Mouse (Mus musculus) heart, embryonic 15.5 days (tissue): ENCODE measurements around the gene Nat10. TPM values are rescaled to one million over a fixed set of nuclear protein-coding genes. Genes with fewer than 3 reads are reported as not detected.

ENCODE experiments used
- ATAC-seq: fragments of 200-750 bp; cut with Nextera tagmentation; replicated peaks from 2 replicates; pipeline ENCODE4 v1.8.0; 2017; ENCODE audit warnings: low read depth, moderate TSS enrichment; ENCODE audit not compliant: insufficient number of reproducible peaks, insufficient read depth, low FRiP score
- H3K27ac ChIP-seq: fragments of 300-500 bp; sonication (generic); 2 replicates; pipeline ENCODE4 v1.5.1; 2015; ENCODE audit warnings: mild to moderate bottlenecking, inconsistent platforms
- H3K27me3 ChIP-seq: fragments of 300-500 bp; sonication (generic); 2 replicates; pipeline ENCODE4 v1.6.1; 2015; ENCODE audit warnings: inconsistent platforms
- H3K36me3 ChIP-seq: fragments of 300-500 bp; sonication (generic); 2 replicates; pipeline ENCODE4 v1.6.1; 2015; ENCODE audit warnings: mild to moderate bottlenecking, inconsistent platforms
- H3K4me1 ChIP-seq: fragments of 300-500 bp; sonication (generic); replicated peaks from 2 replicates; pipeline ENCODE4 v1.6.1; 2015; ENCODE audit warnings: inconsistent platforms
- H3K4me2 ChIP-seq: fragments of 300-500 bp; sonication (generic); 2 replicates; pipeline ENCODE4 v1.6.1; 2015; ENCODE audit warnings: inconsistent platforms, mild to moderate bottlenecking, moderate library complexity
- H3K4me3 ChIP-seq: fragments of 300-500 bp; sonication (generic); 2 replicates; pipeline ENCODE4 v1.5.1; 2015; ENCODE audit warnings: mild to moderate bottlenecking, inconsistent platforms
- H3K9ac ChIP-seq: fragments of 300-500 bp; sonication (generic); 2 replicates; pipeline ENCODE4 v1.6.1; 2015; ENCODE audit warnings: mild to moderate bottlenecking, inconsistent platforms
- H3K9me3 ChIP-seq: fragments of 300-500 bp; sonication (generic); replicated peaks from 2 replicates; pipeline ENCODE4 v1.6.1; 2016; ENCODE audit warnings: inconsistent platforms
- WGBS: fragments of 180-500 bp; shearing (Covaris S2); methylation state at CpG from one replicate; pipeline ENCODE4 v1.1.7; 2015; ENCODE audit warnings: mixed read lengths; 5-methylcytosine and 5-hydroxymethylcytosine counted together
- polyA plus RNA-seq: library from polyadenylated mRNA; unstranded; fragments of >200 nt; fragmentation: Nextera tagmentation; extraction: Ambion mirVana; gene quantifications from 2 replicates; pipeline ENCODE4 v1.2.1, GENCODE M21; 2015

Nat10 gene
- polyA plus RNA-seq, 1 experiment from 2014 or later: 10.9 TPM

DNA sequence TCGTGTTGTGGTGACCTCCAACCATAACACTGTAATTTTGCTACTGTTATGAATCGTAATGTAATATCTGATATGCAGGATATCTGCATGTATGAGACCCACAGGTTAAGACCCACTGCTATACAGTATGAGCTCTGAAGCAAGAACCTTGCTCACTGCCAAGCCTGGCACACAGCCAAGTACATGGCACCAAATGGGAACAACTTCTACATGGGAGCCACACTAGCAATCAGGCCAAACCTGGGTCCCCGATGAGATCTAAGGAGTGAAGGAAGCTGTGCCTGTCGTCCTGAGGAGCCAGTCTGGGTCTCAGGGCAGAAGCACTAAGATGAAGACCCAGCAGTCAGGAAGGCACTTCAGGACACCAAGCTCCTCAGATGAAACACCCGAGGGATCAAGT is 15.6 kb downstream of the Nat10 start:
- H3K36me3 ChIP-seq: peaks cover 24% of the 10 kb centered on the region

DNA sequence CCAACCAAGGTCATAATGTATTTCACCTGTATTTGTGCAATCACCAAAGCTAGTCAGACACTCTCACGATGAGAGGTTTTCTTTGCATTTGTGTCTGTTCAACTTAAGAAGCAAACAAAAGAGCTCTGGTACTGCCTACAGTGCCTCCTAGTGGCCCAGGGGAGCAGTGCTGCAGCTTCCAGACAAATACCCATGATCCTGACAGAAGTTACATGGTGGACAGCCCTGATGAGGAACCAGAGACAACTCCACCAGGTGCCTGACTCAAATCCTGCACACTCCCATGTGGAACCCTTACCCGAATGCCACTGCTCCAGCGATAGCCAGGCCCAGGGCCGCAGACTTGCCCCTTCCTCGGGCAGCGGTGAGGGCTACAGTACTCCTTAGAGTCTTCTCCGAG is 17.1 kb downstream of the Nat10 start:
- H3K9me3 ChIP-seq: no peaks in the 10 kb centered on the region
- no peak overlapping the region for H3K4me3 ChIP-seq
- no peaks in the 10 kb centered on the region for H3K27me3 ChIP-seq
- 76% methylated on average over 7 of the region's 7 CpGs for WGBS
- H3K27ac ChIP-seq: no peak overlapping the region
- no peaks in the 10 kb centered on the region for H3K4me1 ChIP-seq
- H3K4me2 ChIP-seq: no peak overlapping the region
- H3K36me3 ChIP-seq: peaks cover 23% of the 10 kb centered on the region
- H3K9ac ChIP-seq: no peak overlapping the region
- ATAC-seq: no peak

More for the DNA sequence above, 15.6 kb downstream of the Nat10 start:
- Histone ChIP-seq H3K9ac (no peak overlapping the region), H3K4me3 (no peak overlapping the region), H3K4me2 (no peak overlapping the region), H3K9me3 (no peaks in the 10 kb centered on the region), H3K27ac (no peak overlapping the region), H3K4me1 (no peaks in the 10 kb centered on the region), H3K27me3 (no peaks in the 10 kb centered on the region)
- WGBS: 82% methylated on average over 5 of the region's 5 CpGs
- ATAC-seq: no peak

DNA sequence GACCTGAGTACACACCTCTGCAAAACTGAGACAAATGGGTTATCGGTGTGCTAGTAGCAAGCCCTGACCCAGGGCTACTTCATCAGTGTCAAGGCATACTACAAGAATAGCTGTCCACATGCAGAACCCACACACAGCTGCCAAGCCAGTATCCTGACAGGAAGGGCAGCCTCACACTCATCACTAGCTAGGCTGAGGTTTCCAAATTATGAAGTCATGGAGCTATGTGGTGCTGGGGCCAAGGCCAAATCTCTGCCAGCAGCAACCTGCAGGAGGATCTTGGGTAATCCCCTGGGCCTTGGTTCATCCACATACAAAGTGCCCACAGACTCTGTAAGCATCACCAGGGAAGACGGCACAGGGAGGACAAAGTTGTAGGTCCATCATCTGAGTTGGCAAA is 17.5 kb downstream of the Nat10 start:
- Histone ChIP-seq H3K4me1 (no peaks in the 10 kb centered on the region), H3K4me3 (no peak overlapping the region), H3K9ac (no peak overlapping the region), H3K4me2 (no peak overlapping the region), H3K27me3 (no peaks in the 10 kb centered on the region), H3K9me3 (no peaks in the 10 kb centered on the region), H3K36me3 (peaks cover 28% of the 10 kb centered on the region), H3K27ac (no peak overlapping the region)
- ATAC-seq: no peak
- WGBS: 91% methylated on average over 2 of the region's 2 CpGs

DNA sequence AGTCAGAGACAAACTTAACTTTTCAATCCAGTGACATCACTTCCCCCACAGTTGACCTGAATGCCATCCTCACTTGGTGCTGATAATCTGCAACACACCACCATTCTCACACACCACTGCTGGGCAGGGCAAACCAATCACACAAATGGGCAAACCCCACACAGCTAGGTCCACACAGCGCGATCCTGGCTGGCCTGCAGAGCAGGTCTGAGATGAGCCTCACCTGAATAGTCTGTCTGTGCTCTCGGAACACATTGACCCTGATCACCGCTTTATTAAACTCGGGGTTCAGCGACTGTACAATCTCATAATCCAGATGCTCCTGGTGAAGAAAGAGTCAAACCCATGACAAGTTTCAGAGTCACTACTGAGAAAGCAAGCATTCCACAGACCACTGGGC is 18.2 kb downstream of the Nat10 start:
- Histone ChIP-seq H3K9me3 (no peaks in the 10 kb centered on the region), H3K27me3 (no peaks in the 10 kb centered on the region), H3K27ac (no peak overlapping the region), H3K4me3 (no peak overlapping the region), H3K36me3 (peaks cover 27% of the 10 kb centered on the region), H3K4me1 (no peaks in the 10 kb centered on the region), H3K9ac (no peak overlapping the region), H3K4me2 (no peak overlapping the region)
- 96% methylated on average over 6 of the region's 6 CpGs for WGBS
- ATAC-seq: no peak

DNA sequence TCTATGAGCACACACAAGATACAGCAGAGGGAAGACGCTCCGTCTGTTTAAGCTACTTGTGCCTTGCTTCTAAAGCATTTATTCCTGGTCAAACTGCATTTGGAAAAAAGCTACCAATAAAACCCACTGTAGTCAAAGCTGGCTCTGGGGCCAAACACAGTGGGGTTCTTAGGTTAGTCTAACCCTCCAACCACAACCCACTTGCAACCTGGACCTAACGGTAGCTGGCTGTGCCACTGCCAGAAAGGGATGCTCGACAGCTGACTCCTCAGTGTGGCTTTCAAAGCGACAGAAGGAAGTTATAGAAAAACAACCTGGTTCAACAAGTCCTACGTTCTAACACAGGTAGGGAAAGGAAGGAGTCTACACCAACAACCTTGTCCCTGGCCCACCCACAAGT is 29.6 kb downstream of the Nat10 start:
- no peaks in the 10 kb centered on the region for H3K27me3 ChIP-seq
- no peak overlapping the region for H3K9ac ChIP-seq
- H3K27ac ChIP-seq: no peak overlapping the region
- H3K4me3 ChIP-seq: no peak overlapping the region
- H3K36me3 ChIP-seq: peaks cover 46% of the 10 kb centered on the region
- H3K4me2 ChIP-seq: no peak overlapping the region
- 91% methylated on average over 6 of the region's 6 CpGs for WGBS
- H3K4me1 ChIP-seq: no peaks in the 10 kb centered on the region
- H3K9me3 ChIP-seq: no peaks in the 10 kb centered on the region
- ATAC-seq: no peak

DNA sequence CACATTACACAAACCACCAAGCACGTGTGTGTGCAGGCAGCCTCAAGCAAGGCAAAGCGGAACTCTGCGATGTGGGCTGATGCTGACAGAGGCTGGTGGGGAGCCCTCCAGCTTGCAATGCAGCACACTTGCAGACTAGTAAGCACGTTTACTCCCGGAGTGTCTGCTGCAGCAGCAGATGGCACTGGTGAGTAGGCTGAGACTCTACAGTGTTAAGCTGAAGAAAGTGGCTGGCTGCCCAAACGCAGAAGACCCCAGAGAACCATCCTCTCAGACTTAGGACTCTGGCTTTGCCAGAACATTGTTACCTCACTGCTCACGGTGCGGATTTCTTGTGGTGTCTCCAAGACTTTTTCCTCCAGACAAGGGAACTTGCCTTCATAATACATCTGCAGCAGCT is 30.1 kb downstream of the Nat10 start:
- Histone ChIP-seq H3K4me1 (no peaks in the 10 kb centered on the region), H3K36me3 (peaks cover 48% of the 10 kb centered on the region), H3K4me2 (no peak overlapping the region), H3K27ac (no peak overlapping the region), H3K4me3 (no peak overlapping the region), H3K27me3 (no peaks in the 10 kb centered on the region), H3K9ac (no peak overlapping the region), H3K9me3 (no peaks in the 10 kb centered on the region)
- ATAC-seq: no peak
- WGBS: 79% methylated on average over 8 of the region's 8 CpGs

DNA sequence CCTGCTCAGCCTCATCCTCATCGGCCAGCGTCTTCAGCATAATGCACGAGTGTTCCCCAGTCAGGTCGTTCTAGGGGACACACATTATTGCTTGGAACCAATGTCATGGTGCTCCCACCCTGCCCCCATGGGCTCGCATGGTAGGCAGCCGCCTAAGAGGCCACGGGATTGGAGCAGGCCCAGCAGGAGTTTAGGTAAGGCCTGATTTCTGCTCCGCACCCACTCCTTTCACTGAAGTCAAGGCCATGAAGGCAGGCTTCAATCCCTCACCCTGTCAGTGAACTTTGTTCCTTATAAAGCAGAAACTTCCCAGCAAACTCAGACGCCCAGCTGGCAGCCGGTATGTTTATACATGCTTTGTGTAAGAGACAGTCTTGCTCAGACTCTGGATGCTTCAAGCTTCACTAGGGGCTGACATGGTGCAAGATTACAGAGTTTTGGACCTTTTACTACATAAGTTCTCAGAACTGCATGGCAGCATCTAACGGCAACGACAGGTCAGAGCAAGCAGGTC is 33.0 kb downstream of the Nat10 start:
- peaks cover 48% of the 10 kb centered on the region for H3K36me3 ChIP-seq
- H3K9ac ChIP-seq: no peak overlapping the region
- 83% methylated on average over 12 of the region's 12 CpGs for WGBS
- no peaks in the 10 kb centered on the region for H3K9me3 ChIP-seq
- no peaks in the 10 kb centered on the region for H3K4me1 ChIP-seq
- no peak for ATAC-seq
- no peak overlapping the region for H3K4me2 ChIP-seq
- H3K4me3 ChIP-seq: no peak overlapping the region
- H3K27ac ChIP-seq: no peak overlapping the region
- no peaks in the 10 kb centered on the region for H3K27me3 ChIP-seq

DNA sequence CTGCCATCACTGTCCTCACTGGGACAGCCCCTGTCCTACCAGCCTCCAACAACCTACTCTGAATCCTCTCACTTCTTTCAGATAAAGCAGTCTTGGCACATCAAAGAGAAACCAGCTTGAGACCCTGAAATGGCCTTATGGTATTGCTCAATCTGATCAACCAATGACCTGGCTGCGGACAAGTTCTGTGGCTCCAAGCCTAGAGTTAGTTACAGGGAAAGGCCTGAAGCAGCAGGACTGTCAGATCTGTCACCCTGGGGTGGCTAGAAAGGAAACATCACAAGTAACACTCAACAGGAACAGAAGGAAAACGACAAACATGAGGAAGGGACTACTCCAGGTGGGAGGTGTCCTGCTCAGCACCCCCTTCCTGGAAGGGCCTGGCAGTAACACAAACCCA is 36.5 kb downstream of the Nat10 start:
- Histone ChIP-seq H3K9ac (no peak overlapping the region), H3K4me3 (no peak overlapping the region), H3K27me3 (no peaks in the 10 kb centered on the region), H3K27ac (no peak overlapping the region), H3K4me1 (no peaks in the 10 kb centered on the region), H3K4me2 (no peak overlapping the region), H3K36me3 (peaks cover 56% of the 10 kb centered on the region), H3K9me3 (no peaks in the 10 kb centered on the region)
- WGBS: 73% methylated on average over 2 of the region's 2 CpGs
- ATAC-seq: no peak

DNA sequence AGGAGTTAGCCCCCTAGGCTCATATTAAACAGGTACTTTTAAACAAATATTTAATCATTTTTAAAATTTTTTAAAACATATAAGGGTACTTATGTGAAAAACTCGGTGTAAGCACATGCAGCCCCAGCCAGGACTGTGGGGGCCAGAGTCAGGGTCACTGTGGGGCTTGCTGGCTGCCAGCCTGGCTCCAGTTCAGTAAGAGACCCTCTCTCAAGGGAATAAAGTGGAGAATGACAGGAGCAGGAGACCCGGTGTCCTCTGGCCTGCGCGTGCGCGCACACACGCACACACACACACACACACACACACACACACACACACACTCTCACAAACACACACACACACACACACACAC is 41.8 kb downstream of the Nat10 start:
- no peak overlapping the region for H3K4me3 ChIP-seq
- ATAC-seq: no peak
- no peaks in the 10 kb centered on the region for H3K9me3 ChIP-seq
- H3K27me3 ChIP-seq: no peaks in the 10 kb centered on the region
- 89% methylated on average over 6 of the region's 7 CpGs for WGBS
- H3K4me2 ChIP-seq: no peak overlapping the region
- no peak overlapping the region for H3K27ac ChIP-seq
- peaks cover 60% of the 10 kb centered on the region for H3K36me3 ChIP-seq
- H3K4me1 ChIP-seq: peaks cover 10% of the 10 kb centered on the region
- H3K9ac ChIP-seq: no peak overlapping the region

DNA sequence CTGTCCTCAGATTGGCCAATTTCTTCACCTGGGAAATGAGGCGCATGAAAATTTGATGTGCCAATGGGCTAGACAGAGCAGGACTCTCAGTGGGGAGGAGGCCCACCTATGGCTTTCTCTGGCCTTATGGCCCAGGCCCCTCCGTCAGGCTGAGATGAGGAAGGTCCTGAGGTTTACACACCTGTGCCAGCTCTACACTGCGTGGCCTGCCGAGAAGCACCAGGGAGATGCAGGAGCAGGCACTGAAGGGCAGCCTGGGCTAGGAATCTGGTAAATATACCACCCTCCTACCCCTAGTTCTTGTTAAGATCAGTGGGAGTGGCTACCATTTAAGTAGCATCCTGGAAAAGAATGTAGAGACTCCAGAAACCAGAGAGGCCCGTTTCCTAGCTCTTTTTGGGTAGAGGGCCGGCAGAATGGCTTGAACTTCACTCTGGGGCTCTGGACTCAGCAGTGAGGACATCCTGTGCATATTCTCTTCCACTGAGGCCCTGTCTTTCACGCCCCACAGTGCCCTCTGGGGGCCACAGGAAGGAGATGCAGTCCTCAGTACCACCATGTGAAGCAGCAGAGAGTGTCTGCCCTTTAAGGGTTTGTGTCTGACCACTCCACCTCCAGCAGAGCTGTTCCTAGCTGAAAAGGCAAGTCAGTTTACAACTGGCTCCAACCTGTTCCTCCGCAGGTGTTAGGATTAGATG is 42.3 kb downstream of the Nat10 start:
- Histone ChIP-seq H3K9ac (no peak overlapping the region), H3K36me3 (peaks cover 54% of the 10 kb centered on the region), H3K9me3 (no peaks in the 10 kb centered on the region), H3K27ac (no peak overlapping the region), H3K4me2 (no peak overlapping the region), H3K4me3 (no peak overlapping the region), H3K4me1 (peaks cover 10% of the 10 kb centered on the region), H3K27me3 (no peaks in the 10 kb centered on the region)
- 60% methylated on average over 8 of the region's 8 CpGs for WGBS
- ATAC-seq: peak; percentile 58

DNA sequence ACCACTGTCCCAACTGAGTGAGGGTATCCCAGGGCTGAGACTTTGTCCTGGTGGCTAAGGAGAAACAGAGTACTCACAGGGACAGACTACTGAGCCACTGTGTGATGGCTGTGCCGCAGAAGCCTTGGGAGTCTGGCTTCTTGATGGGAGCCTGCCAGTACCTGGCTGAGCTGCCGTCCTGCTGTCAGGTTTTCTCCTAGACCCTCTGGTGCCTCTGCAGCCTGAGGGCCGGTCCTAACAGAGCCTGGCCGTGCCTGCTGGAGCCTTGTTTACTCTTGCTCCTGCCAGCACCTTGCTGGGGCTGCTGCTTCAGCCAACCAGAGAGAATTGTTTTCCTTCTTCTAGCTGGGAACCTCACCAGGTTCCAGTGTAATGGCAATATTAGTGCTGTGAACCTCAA is 46.7 kb downstream of the Nat10 start:
- Histone ChIP-seq H3K4me1 (peaks cover 10% of the 10 kb centered on the region), H3K9me3 (no peaks in the 10 kb centered on the region), H3K27me3 (no peaks in the 10 kb centered on the region), H3K4me2 (no peak overlapping the region), H3K27ac (no peak overlapping the region), H3K36me3 (peaks cover 68% of the 10 kb centered on the region), H3K4me3 (no peak overlapping the region), H3K9ac (no peak overlapping the region)
- WGBS: 68% methylated on average over 4 of the region's 4 CpGs
- no peak for ATAC-seq

DNA sequence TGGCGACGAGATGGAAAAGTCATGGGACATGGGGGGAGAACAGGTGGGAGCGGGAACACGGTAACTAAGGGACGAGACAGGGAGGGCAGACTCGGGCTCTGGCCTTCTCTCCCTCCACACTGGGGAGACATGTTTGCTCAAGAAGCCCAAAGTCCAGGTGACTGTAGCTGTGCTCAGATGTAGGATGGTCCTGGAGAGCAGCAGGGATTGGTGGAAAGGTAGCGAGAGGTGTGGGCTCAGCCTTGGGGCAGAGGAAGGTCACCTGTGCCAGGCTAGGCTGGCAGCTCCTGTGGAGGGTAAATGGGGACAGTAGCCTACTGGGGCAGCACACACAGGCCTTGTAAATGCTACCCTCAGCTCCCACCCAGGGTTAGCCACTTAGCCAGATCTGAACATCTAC is 47.2 kb downstream of the Nat10 start:
- Histone ChIP-seq H3K4me1 (peaks cover 10% of the 10 kb centered on the region), H3K9me3 (no peaks in the 10 kb centered on the region), H3K36me3 (peaks cover 74% of the 10 kb centered on the region), H3K27ac (no peak overlapping the region), H3K9ac (no peak overlapping the region), H3K4me2 (no peak overlapping the region), H3K27me3 (no peaks in the 10 kb centered on the region), H3K4me3 (no peak overlapping the region)
- WGBS: 87% methylated on average over 7 of the region's 7 CpGs
- ATAC-seq: no peak
